Mouse (Mus musculus) thymus, adult 2 months (tissue): ENCODE measurements at regions not wholly inside any gene's neighbourhood (a gene's known extent, or its start where the extent isn't known, plus 50 kb on each side); places are given as distances from the start of the nearest gene placed in this dataset.

Source experiments
- DNase-seq: peaks from one replicate; pipeline ENCODE4 v3.0.0; 2021
- H3K27ac ChIP-seq: fragments of 200-500 bp; 2 replicates; pipeline ENCODE4 v1.5.1; 2012; ENCODE audit warnings: low read length, control low read depth; ENCODE audit not compliant: control insufficient read depth, insufficient read depth
- H3K27me3 ChIP-seq: fragments of 200-500 bp; 2 replicates; pipeline ENCODE4 v1.6.1; 2012; ENCODE audit warnings: mild to moderate bottlenecking, low read length, moderate library complexity, mixed read lengths; ENCODE audit not compliant: control insufficient read depth, insufficient read depth
- H3K36me3 ChIP-seq: fragments of 200-500 bp; 2 replicates; pipeline ENCODE4 v1.6.1; 2012; ENCODE audit warnings: mild to moderate bottlenecking, low read length, moderate library complexity; ENCODE audit not compliant: control insufficient read depth, insufficient read depth
- H3K4me1 ChIP-seq: fragments of 200-500 bp; replicated peaks from 2 replicates; pipeline ENCODE4 v1.6.1; 2012; ENCODE audit warnings: low read length; ENCODE audit not compliant: control insufficient read depth, insufficient read depth
- H3K4me3 ChIP-seq: fragments of 200-500 bp; 2 replicates; pipeline ENCODE4 v1.5.1; 2012; ENCODE audit warnings: mild to moderate bottlenecking, low read length, control low read depth, moderate library complexity; ENCODE audit not compliant: control insufficient read depth, insufficient read depth
- CTCF ChIP-seq: fragments of 200-500 bp; IDR thresholded peaks from 2 replicates; pipeline ENCODE4 v1.5.1; 2012; ENCODE audit warnings: mild to moderate bottlenecking, control low read depth, low read length, moderate library complexity, borderline replicate concordance; ENCODE audit not compliant: control insufficient read depth, poor library complexity, insufficient read depth; ENCODE audit errors: extremely low read depth
- POLR2A ChIP-seq: fragments of 200-500 bp; IDR thresholded peaks from 2 replicates; pipeline ENCODE4 v1.6.1; 2012; ENCODE audit warnings: mild to moderate bottlenecking, low read length, control low read depth, moderate library complexity; ENCODE audit not compliant: control insufficient read depth, poor library complexity, insufficient read depth; ENCODE audit errors: extremely low read depth
- WGBS: fragments of 180-500 bp; shearing (Covaris S2); methylation state at CpG from one replicate; pipeline ENCODE4 v1.1.7; 2018; 5-methylcytosine and 5-hydroxymethylcytosine counted together

DNA sequence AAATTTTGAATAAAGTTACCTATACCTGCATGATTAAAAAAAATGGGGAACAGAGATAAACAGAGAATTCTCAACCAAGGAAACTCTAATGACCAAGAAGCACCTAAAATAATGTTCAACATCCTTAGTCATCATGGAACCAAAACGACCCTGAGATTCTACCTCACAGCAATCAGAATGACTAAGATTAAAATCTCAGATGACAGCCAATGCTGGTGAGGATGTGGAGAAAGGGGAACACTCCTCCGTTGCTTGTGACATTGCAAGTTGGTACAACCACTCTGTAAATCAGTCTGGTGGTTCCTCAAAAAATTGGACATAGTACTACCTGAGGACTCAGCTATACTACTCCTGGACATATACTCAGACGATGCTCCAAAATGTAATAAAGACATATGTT, 120.9 kb upstream of the Inhba start:
- Histone ChIP-seq H3K36me3 (no peaks in the 10 kb centered on the region), H3K27ac (no peak overlapping the region), H3K4me3 (no peak overlapping the region), H3K4me1 (no peaks in the 10 kb centered on the region), H3K27me3 (no peaks in the 10 kb centered on the region)
- no peak for DNase-seq
- TF ChIP-seq POLR2A (no peak), CTCF (no peak)
- WGBS: 46% methylated on average over 3 of the region's 3 CpGs

DNA sequence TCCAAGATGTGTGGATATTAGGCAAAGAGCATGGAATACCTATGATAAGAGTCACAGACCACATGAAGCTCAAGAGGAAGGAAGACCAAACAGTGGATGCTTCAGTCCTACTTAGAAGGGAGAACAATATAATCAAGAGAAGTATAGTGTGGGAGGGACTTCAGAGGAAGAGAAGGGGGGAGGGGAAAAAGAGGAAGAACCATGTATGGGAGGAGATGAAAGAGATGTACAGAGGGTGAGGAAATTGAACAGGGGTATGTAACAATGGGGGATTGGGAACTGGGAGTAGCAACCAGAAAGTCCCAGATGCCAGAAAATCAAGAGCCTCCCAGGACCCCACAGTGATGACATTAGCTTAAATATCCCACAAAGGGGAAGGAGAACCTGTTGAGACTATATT, 120.2 kb upstream of the Inhba start:
- Histone ChIP-seq H3K27ac (no peak overlapping the region), H3K27me3 (no peaks in the 10 kb centered on the region), H3K4me3 (no peak overlapping the region), H3K36me3 (no peaks in the 10 kb centered on the region), H3K4me1 (no peaks in the 10 kb centered on the region)
- DNase-seq: no peak
- TF ChIP-seq POLR2A: no peak
- TF ChIP-seq CTCF: no peak

DNA sequence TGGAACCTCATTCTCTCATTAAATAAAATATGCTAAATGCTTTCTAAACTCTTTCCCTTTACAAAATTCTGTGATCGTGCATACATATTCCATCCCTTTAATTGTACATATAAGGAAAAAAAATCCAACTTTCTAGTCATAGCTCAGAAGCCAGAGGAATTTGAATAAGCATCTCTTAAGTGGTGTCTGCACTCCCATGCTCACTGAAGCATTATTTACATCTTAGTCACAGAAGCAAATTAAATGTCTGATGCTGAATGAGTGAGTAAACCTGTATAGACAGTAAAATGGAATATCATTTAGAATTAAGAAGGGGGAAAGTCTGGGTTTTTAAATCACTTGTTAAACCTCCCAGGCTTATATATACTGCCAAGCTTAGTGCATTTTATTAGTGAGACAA, 113.5 kb upstream of the Inhba start:
- Histone ChIP-seq H3K27me3 (no peaks in the 10 kb centered on the region), H3K4me1 (no peaks in the 10 kb centered on the region), H3K27ac (no peak overlapping the region), H3K4me3 (no peak overlapping the region), H3K36me3 (no peaks in the 10 kb centered on the region)
- TF ChIP-seq POLR2A: no peak
- no peak for TF ChIP-seq CTCF
- 96% methylated on average over 1 of the region's 1 CpGs for WGBS
- DNase-seq: no peak

DNA sequence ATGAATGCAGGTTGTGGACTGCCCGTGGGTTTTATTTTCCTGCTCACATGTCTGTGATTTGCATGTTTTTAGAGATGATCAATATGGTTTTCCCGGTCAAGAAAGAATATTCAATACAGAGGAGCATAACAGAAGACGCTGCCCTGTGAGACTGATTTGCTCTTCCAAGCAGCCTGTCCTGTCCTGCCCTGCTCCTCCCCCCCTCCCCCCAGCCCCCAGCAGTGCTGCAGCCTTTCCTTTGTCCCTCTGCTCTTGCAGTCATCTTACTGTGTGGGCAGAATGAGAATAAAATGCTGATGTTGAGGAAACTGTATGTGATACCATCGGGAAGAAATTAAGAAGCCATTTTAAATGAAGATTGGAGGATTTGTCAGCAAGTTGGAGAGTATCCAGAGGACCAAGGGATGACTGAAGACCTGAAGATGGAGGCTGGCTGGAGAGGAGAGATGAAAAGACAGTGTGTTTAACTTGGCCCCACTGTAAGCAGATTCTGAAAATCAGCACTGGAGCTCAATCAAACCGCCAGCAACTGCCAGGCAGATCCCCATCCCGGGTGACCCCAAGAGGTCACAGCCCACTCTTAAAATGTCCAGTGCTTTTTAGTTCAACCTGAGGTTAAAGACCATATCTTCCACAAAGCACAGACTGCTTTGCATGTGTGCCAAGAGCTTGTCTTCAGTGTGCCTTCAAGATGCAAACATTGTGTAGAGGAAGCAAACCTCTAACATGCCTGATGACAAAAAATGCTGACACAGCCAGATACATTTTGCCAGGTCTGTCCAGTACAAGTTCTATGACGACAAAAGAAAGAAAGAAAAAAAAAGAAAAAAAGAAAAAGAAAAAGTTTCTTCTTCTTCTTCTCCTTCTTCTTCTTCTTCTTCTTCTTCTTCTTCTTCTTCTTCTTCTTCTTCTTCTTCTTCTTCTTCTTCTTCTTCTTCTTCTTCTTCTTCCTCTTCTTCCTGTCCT, 109.7 kb upstream of the Inhba start:
- Histone ChIP-seq H3K27ac (no peak overlapping the region), H3K36me3 (no peaks in the 10 kb centered on the region), H3K4me1 (no peaks in the 10 kb centered on the region), H3K4me3 (no peak overlapping the region), H3K27me3 (no peaks in the 10 kb centered on the region)
- TF ChIP-seq CTCF (no peak), POLR2A (no peak)
- 77% methylated on average over 7 of the region's 7 CpGs for WGBS
- DNase-seq: no peak

DNA sequence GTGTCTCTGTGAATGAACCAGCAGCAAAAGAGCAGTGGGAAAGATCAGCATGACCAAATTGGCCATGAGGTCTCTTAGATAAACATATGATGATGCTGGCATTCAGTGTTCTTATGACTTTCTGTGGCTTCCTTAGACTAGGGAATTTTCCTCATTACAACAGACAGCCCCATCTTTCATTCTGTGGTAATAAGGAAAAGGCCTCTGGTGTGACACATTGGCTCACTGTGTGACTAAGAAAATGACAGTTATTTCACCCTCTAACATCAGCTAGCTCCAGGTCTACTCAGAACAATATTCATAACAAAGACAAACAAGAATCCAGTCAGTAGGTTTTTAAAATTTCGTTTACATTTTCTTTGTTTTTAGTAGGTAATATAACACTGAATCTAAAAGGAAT, 103.8 kb upstream of the Inhba start:
- H3K4me1 ChIP-seq: no peaks in the 10 kb centered on the region
- no peak for DNase-seq
- TF ChIP-seq POLR2A (no peak), CTCF (no peak)
- H3K36me3 ChIP-seq: no peaks in the 10 kb centered on the region
- H3K27me3 ChIP-seq: no peaks in the 10 kb centered on the region
- H3K27ac ChIP-seq: no peak overlapping the region
- WGBS: 85% methylated on average over 1 of the region's 1 CpGs
- H3K4me3 ChIP-seq: no peak overlapping the region

DNA sequence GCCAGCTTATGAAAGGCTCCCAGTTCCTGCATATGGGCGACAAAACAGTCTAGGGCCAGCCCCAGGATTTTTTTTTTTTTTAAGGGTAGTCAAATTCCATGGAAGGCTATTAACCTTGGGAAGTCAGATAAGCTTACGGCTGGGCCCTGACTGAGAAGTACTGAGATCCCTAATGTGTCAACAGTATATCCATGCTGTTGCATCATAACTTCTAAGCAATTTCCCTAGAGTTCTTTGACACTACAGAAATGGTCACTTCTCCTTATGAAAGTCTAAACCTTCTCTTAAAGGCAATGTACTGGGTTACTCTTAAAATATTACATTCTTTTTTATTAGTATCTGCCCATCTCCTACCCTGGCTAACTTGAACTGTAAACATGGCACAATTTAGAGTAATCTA, 101.1 kb upstream of the Inhba start:
- Histone ChIP-seq H3K4me1 (no peaks in the 10 kb centered on the region), H3K4me3 (no peak overlapping the region), H3K27me3 (no peaks in the 10 kb centered on the region), H3K27ac (no peak overlapping the region), H3K36me3 (no peaks in the 10 kb centered on the region)
- TF ChIP-seq POLR2A (no peak), CTCF (no peak)
- WGBS: 96% methylated on average over 2 of the region's 2 CpGs
- no peak for DNase-seq
